Mouse (Mus musculus) heart, postnatal 4 days (tissue): ENCODE data around the gene Dpy19l2. TPM values are rescaled to one million over a fixed set of nuclear protein-coding genes. Genes with fewer than 3 reads are reported as not detected.
"Not testable (repeated sequence)": the region's sequence is repeated elsewhere in the genome, so short reads cannot be mapped to it uniquely, and the experiment has no call there.

Experiments used
- DNase-seq: peaks from one replicate; pipeline ENCODE4 v3.0.0; 2021
- total RNA-seq, 2 experiments: library from RNA; stranded (reverse); gene quantifications; 2 replicates each; pipeline ENCODE4 v1.2.3; 2021

The Dpy19l2 gene
- under 1 TPM; 0.32 to 0.52 TPM for total RNA-seq

GRCm38 (mm10) chr9:24695700-24696404 is at the start of gene Dpy19l2:
Dpy19l2 (minus strand) TSS chr9:24696293.
- peak; percentile 54 for DNase-seq

- no peak for DNase-seq
Observed at GRCm38 (mm10) chr9:24744958-24745357, 48.9 kb upstream of the Dpy19l2 start.

- no peak for DNase-seq
Observed at GRCm38 (mm10) chr9:24701246-24701645, 5.2 kb upstream of the Dpy19l2 start.

- DNase-seq = no peak
Observed at GRCm38 (mm10) chr9:24696405-24696778, 299 bp upstream of the Dpy19l2 start.

GRCm38 (mm10) chr9:24637341-24637740 is 58.8 kb downstream of the Dpy19l2 start:
- DNase-seq = not testable (repeated sequence)

- no peak for DNase-seq
Observed at GRCm38 (mm10) chr9:24624896-24625295, 71.2 kb downstream of the Dpy19l2 start, which contains the start of gene Cypt4. Cypt4 (plus strand) TSS chr9:24625196.

- no peak for DNase-seq
Observed at GRCm38 (mm10) chr9:24538159-24538558, 157.9 kb downstream of the Dpy19l2 start.

- peak; percentile 73 for DNase-seq
Observed at GRCm38 (mm10) chr9:24516575-24517139, 179.4 kb downstream of the Dpy19l2 start.

GRCm38 (mm10) chr9:24514078-24514469 is 182.0 kb downstream of the Dpy19l2 start:
- no peak for DNase-seq

GRCm38 (mm10) chr9:24513290-24514077 is 182.6 kb downstream of the Dpy19l2 start:
- no peak for DNase-seq

- DNase-seq = no peak
Observed at GRCm38 (mm10) chr9:24512121-24512539, 184.0 kb downstream of the Dpy19l2 start.

- DNase-seq = no peak
Observed at GRCm38 (mm10) chr9:24511371-24512120, 184.5 kb downstream of the Dpy19l2 start.

- no peak for DNase-seq
Observed at GRCm38 (mm10) chr9:24508880-24509279, 187.2 kb downstream of the Dpy19l2 start.

Other genes with a start within 250 kb of the Dpy19l2 start
- gene Dpy19l1, start 193.2 kb downstream of the Dpy19l2 start, total RNA-seq = 10 to 100 TPM; 19.3 to 20.0 TPM
- not detected for gene Cypt4, start 71.1 kb downstream of the Dpy19l2 start, total RNA-seq
- 100 to 1,000 TPM; 341 to 376 TPM for gene Tbx20, start 78.0 kb upstream of the Dpy19l2 start, total RNA-seq